Mouse (Mus musculus) myocyte (in vitro differentiated cells): ENCODE results near the gene H2-DMb1.

Experiments used
- E2F4 ChIP-seq: IDR thresholded peaks from one replicate; pipeline ENCODE4 v1.6.1; 2011; ENCODE audit warnings: mild to moderate bottlenecking, control low read depth, moderate library complexity; ENCODE audit not compliant: insufficient read depth
- MAX ChIP-seq: IDR thresholded peaks from one replicate; pipeline ENCODE4 v1.6.1; 2011; ENCODE audit warnings: low read depth, mild to moderate bottlenecking, control low read depth
- MYOD1 ChIP-seq, 3 experiments: IDR thresholded peaks; one replicate each; pipeline ENCODE4 v1.6.1; 2011; ENCODE audit warnings: control low read depth in 2 of 3, low read depth in 2 of 3, mild to moderate bottlenecking in 2 of 3, moderate library complexity in 1 of 3; ENCODE audit not compliant: insufficient read length in 2 of 3, control insufficient read depth in 1 of 3
- POLR2A ChIP-seq: IDR thresholded peaks from one replicate; pipeline ENCODE4 v1.6.1; 2011; ENCODE audit warnings: low read depth, mild to moderate bottlenecking, control low read depth, moderate library complexity; ENCODE audit not compliant: insufficient read length
- POLR2AphosphoS2 ChIP-seq: IDR thresholded peaks from one replicate; pipeline ENCODE4 v1.6.1; 2011; ENCODE audit warnings: low read depth, control low read depth; ENCODE audit not compliant: insufficient read length
- REST ChIP-seq: IDR thresholded peaks from one replicate; pipeline ENCODE4 v1.6.1; 2011; ENCODE audit warnings: mild to moderate bottlenecking, control low read depth, moderate library complexity; ENCODE audit not compliant: insufficient read depth, insufficient read length
- SRF ChIP-seq: IDR thresholded peaks from one replicate; pipeline ENCODE4 v1.6.1; 2011; ENCODE audit warnings: low read depth; ENCODE audit not compliant: control insufficient read depth, insufficient read length
- TCF12 ChIP-seq: IDR thresholded peaks from one replicate; pipeline ENCODE4 v1.6.1; 2011; ENCODE audit warnings: mild to moderate bottlenecking, control low read depth; ENCODE audit not compliant: poor library complexity, insufficient read depth, severe bottlenecking
- TCF3 ChIP-seq: IDR thresholded peaks from one replicate; pipeline ENCODE4 v1.6.1; 2011; ENCODE audit warnings: low read depth, control low read depth; ENCODE audit not compliant: insufficient read length
- USF1 ChIP-seq: IDR thresholded peaks from one replicate; pipeline ENCODE4 v1.6.1; 2011; ENCODE audit warnings: low read depth, mild to moderate bottlenecking, control low read depth, moderate library complexity

DNA sequence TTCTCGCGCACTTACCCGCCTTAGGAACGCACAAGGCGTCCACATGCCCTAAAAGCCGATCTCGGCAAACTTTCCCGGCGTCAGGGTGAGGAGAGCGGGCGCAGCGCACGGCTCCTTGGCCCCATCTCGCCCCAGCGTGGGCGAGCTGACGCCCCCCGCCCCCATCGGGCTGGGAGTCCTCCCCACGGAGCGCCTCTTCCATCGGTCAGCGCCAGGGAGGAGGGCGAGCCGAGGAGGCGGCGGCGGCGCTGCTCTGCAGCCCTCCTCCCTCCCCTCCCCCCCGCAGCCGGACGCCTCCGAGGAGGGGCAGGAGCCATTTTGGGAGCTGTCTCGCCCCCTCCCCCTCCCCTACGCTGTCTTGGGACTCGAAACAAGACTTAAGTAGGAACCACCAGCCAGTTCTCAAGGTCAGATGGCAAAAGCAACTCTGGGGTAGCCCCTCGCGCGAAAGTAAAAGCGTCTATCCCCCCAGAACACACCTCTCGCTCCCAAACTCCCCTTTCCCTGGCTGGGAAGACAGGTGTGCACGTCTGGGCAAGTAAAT, 32.6 kb upstream of the H2-DMb1 start:
- TF ChIP-seq E2F4 = no peak
- peak; percentile 82 for TF ChIP-seq POLR2A
- TF ChIP-seq POLR2AphosphoS2 = peak; percentile 90
- no peak for TF ChIP-seq USF1
- no peak for TF ChIP-seq MAX
- no peak for TF ChIP-seq REST
- no peak for TF ChIP-seq MYOD1 (IDR thresholded peaks at IDR 0.05; ENCODE audit: control insufficient read depth in 1 of 3, insufficient read length in 2 of 3, low read depth in 2 of 3)
- TF ChIP-seq TCF12 = no peak
- no peak for TF ChIP-seq SRF
- no peak for TF ChIP-seq TCF3
